ENCODE assay signal across 14 mouse cellular contexts in genomic region chr17:51876471-51876870, GRCm38 (mm10). TPM values are rescaled to one million over a fixed set of nuclear protein-coding genes. Genes with fewer than 3 reads are reported as not detected.
DNase-seq lines count a peak whose midpoint lies in the region; ATAC-seq lines count a peak whose summit lies in the region.
"Had no signal": no experiment of that assay in that cellular context is flagged by ENCODE, and none has a peak within 500 bp of the region (broad histone marks: within the 10 kb centered on the region; RNA-seq: fewer than 3 reads in every experiment).

No protein-coding gene starts in this region.

- no peaks in the 10 kb centered on the region for H3K9me3 ChIP-seq in midbrain, embryonic 11.5 days (ENCODE audit: control insufficient read depth, low read length)
- no peaks in the 10 kb centered on the region for H3K9me3 ChIP-seq in midbrain, embryonic 16.5 days (replicated peaks; ENCODE audit: control insufficient read depth, low read length, poor library complexity, severe bottlenecking)
- H3K9me3 ChIP-seq in midbrain, embryonic 14.5 days (ENCODE audit: control insufficient read depth, low read length), result no peaks in the 10 kb centered on the region
- H3K9me3 ChIP-seq: forebrain, embryonic 13.5 days; heart, embryonic 12.5 days had no signal

- WGBS in midbrain, embryonic 11.5 days, result 87% methylated on average over 5 of the region's 5 CpGs
- 91% methylated on average over 5 of the region's 5 CpGs for WGBS in midbrain, embryonic 16.5 days
- WGBS in midbrain, embryonic 14.5 days, result 90% methylated on average over 5 of the region's 5 CpGs

- H3K27ac ChIP-seq in midbrain, embryonic 11.5 days (ENCODE audit: low read depth, low read length), result no peak overlapping the region
- H3K27ac ChIP-seq in midbrain, embryonic 16.5 days (ENCODE audit: low read length), result no peak overlapping the region
- no peak overlapping the region for H3K27ac ChIP-seq in midbrain, embryonic 14.5 days (replicated peaks; ENCODE audit: low read depth, low read length)
- H3K27ac ChIP-seq: forebrain, embryonic 13.5 days; layer of hippocampus, adult 2 months had no signal

- no peak overlapping the region for H3K4me2 ChIP-seq in midbrain, embryonic 11.5 days
- H3K4me2 ChIP-seq in midbrain, embryonic 16.5 days (ENCODE audit: low read length), result no peak overlapping the region
- no peak overlapping the region for H3K4me2 ChIP-seq in midbrain, embryonic 14.5 days (ENCODE audit: low read length)
- H3K4me2 ChIP-seq: forebrain, embryonic 13.5 days; heart, embryonic 12.5 days had no signal

- peaks cover 6% of the 10 kb centered on the region; the same call in 1 of the 2 replicates for H3K4me1 ChIP-seq in midbrain, embryonic 11.5 days (ENCODE audit: control insufficient read depth, insufficient read depth, low read length)
- H3K4me1 ChIP-seq in midbrain, embryonic 16.5 days (ENCODE audit: control insufficient read depth, insufficient read depth, low read length), result peaks cover 4% of the 10 kb centered on the region
- no peaks in the 10 kb centered on the region for H3K4me1 ChIP-seq in midbrain, embryonic 14.5 days (ENCODE audit: control insufficient read depth, insufficient read depth, low read length)
- H3K4me1 ChIP-seq: forebrain, embryonic 13.5 days had no signal

- H3K36me3 ChIP-seq in midbrain, embryonic 11.5 days (ENCODE audit: control insufficient read depth, insufficient read depth, low read length), result no peaks in the 10 kb centered on the region
- H3K36me3 ChIP-seq in midbrain, embryonic 16.5 days (ENCODE audit: control insufficient read depth, insufficient read depth, low read length), result no peaks in the 10 kb centered on the region
- no peaks in the 10 kb centered on the region for H3K36me3 ChIP-seq in midbrain, embryonic 14.5 days (ENCODE audit: control insufficient read depth, insufficient read depth, low read length)
- H3K36me3 ChIP-seq: heart, embryonic 12.5 days had no signal

- no peaks in the 10 kb centered on the region for H3K27me3 ChIP-seq in midbrain, embryonic 11.5 days (ENCODE audit: control insufficient read depth, insufficient read depth, low read length)
- H3K27me3 ChIP-seq in midbrain, embryonic 16.5 days (ENCODE audit: control insufficient read depth, insufficient read depth, low read depth, low read length), result no peaks in the 10 kb centered on the region
- no peaks in the 10 kb centered on the region for H3K27me3 ChIP-seq in midbrain, embryonic 14.5 days (ENCODE audit: control insufficient read depth, insufficient read depth, low read length)
- H3K27me3 ChIP-seq: forebrain, embryonic 13.5 days had no signal

- no peak overlapping the region for H3K4me3 ChIP-seq in midbrain, embryonic 11.5 days (ENCODE audit: low read depth, low read length)
- no peak overlapping the region for H3K4me3 ChIP-seq in midbrain, embryonic 16.5 days (ENCODE audit: low read depth, low read length)
- no peak overlapping the region for H3K4me3 ChIP-seq in midbrain, embryonic 14.5 days (replicated peaks; ENCODE audit: low read depth, low read length)
- H3K4me3 ChIP-seq: forebrain, embryonic 13.5 days; heart, embryonic 12.5 days; layer of hippocampus, adult 2 months had no signal

- H3K9ac ChIP-seq in midbrain, embryonic 11.5 days (ENCODE audit: low read length), result no peak overlapping the region
- H3K9ac ChIP-seq in midbrain, embryonic 16.5 days (ENCODE audit: low read depth, low read length), result no peak overlapping the region
- H3K9ac ChIP-seq in midbrain, embryonic 14.5 days (replicated peaks; ENCODE audit: low read length), result no peak overlapping the region
- H3K9ac ChIP-seq: forebrain, embryonic 13.5 days; heart, embryonic 12.5 days had no signal

- no peak for ATAC-seq in midbrain, embryonic 11.5 days (ENCODE audit: low FRiP score)
- no peak for ATAC-seq in midbrain, embryonic 16.5 days
- ATAC-seq in megakaryocyte-erythroid progenitor cell, adult 5-6 weeks (replicated peaks; ENCODE audit: low FRiP score, low TSS enrichment, poor library complexity, severe bottlenecking), result no peak
- no peak for ATAC-seq in midbrain, embryonic 14.5 days (ENCODE audit: low FRiP score, low TSS enrichment)
- ATAC-seq: forebrain, embryonic 13.5 days had no signal

- DNase-seq in midbrain, embryonic 11.5 days (ENCODE audit: low spot score, missing footprints), result peak; percentile 53
- DNase-seq in lung, postnatal 25 days (ENCODE audit: low spot score), result peak; percentile 41
- DNase-seq in spleen, postnatal 14 days (ENCODE audit: low spot score in 2 of 2), result peak; percentile 33 to 46
- no peak for DNase-seq in midbrain, embryonic 14.5 days
- no peak for DNase-seq in right cerebral cortex, postnatal 10 days (ENCODE audit: low spot score in 2 of 2)
- DNase-seq: adrenal gland, postnatal 25 days; cerebellum, postnatal 36 days; gastrocnemius, postnatal 10 days; kidney, adult 18-20 months had no signal

RNA-seq across cellular contexts. Expression of gene Satb1, which starts 43.4 kb away (rescaled TPM):
- 30.0 and 31.9 TPM in 2 replicates for polyA plus RNA-seq in midbrain, embryonic 11.5 days (2014; fragmentation: Nextera tagmentation; extraction: Ambion mirVana)
- 19.3 and 22.8 TPM in 2 replicates for polyA plus RNA-seq in midbrain, embryonic 16.5 days (2015; fragmentation: Nextera tagmentation; extraction: Ambion mirVana)
- total RNA-seq in megakaryocyte-erythroid progenitor cell, adult 5-6 weeks (2014; fragmentation: Nextera tagmentation), result 8.2 and 9.9 TPM in 2 replicates
- 3.9 and 6.2 TPM in 2 replicates for total RNA-seq in megakaryocyte-erythroid progenitor cell, adult 5-6 weeks (2017)
- polyA plus RNA-seq in midbrain, embryonic 14.5 days (2014; fragmentation: Nextera tagmentation; extraction: Ambion mirVana), result 26.6 and 34.2 TPM in 2 replicates

Comparison
In these comparisons a context has a peak if more than half of its experiments do, and no peak if none do; other contexts are left out.
1. DNase-seq: peak in midbrain, embryonic 11.5 days (single experiment), lung, postnatal 25 days (single experiment) and spleen, postnatal 14 days (2 of 2); none in midbrain, embryonic 14.5 days (single experiment) and right cerebral cortex, postnatal 10 days (0 of 2).